In genomic region chr11:101164677-101165580, GRCm38 (mm10) we compare ENCODE assay signal across 8 mouse cellular contexts. TPM values are rescaled to one million over a fixed set of nuclear protein-coding genes. Genes with fewer than 3 reads are reported as not detected.
A peak's percentile ranks its signal among the peaks of the same experiment; 100 is the strongest.
DNase-seq lines count a peak whose midpoint lies in the region; ATAC-seq and TF ChIP-seq lines count a peak whose summit lies in the region.

No protein-coding gene starts in this region.

- H3K27ac ChIP-seq in heart, embryonic 13.5 days (replicated peaks) = no peak overlapping the region
- no peak overlapping the region for H3K27ac ChIP-seq in liver, postnatal 0 days (ENCODE audit: low read depth)

- peaks cover 72% of the 10 kb centered on the region for H3K36me3 ChIP-seq in heart, embryonic 13.5 days
- H3K36me3 ChIP-seq in G1E (replicated peaks) = peaks cover 15% of the 10 kb centered on the region
- peaks cover 16% of the 10 kb centered on the region for H3K36me3 ChIP-seq in liver, postnatal 0 days (replicated peaks; ENCODE audit: insufficient read depth, low read length)

- peak overlapping the region; percentile 70 for H3K4me2 ChIP-seq in heart, embryonic 13.5 days
- H3K4me2 ChIP-seq in liver, postnatal 0 days (ENCODE audit: low read depth, low read length) = peak overlapping the region; percentile 44

- TF ChIP-seq CTCF in G1E (IDR thresholded peaks at IDR 0.05; ENCODE audit: low read depth, low read length) = no peak
- no peak for TF ChIP-seq CTCF in liver, postnatal 0 days (IDR thresholded peaks at IDR 0.05; ENCODE audit: low read depth)

- DNase-seq in heart, adult 9 months (ENCODE audit: low spot score in 2 of 2) = no peak
- DNase-seq in G1E (ENCODE audit: low spot score) = peak; percentile 0
- DNase-seq in fat pad, adult 2 months (ENCODE audit: extremely low read depth, low read depth, low spot score) = peak; percentile 90
- no peak for DNase-seq in liver, postnatal 0 days
- DNase-seq in gastrocnemius, postnatal 25 days = no peak
- DNase-seq in ovary, postnatal 10 days (ENCODE audit: low spot score) = no peak

- ATAC-seq in heart, embryonic 13.5 days (ENCODE audit: extremely low read depth, insufficient number of reproducible peaks, low FRiP score, low TSS enrichment) = no peak
- no peak for ATAC-seq in G1E (ENCODE audit: extremely low read depth, insufficient number of reproducible peaks, low FRiP score, poor library complexity, severe bottlenecking)
- ATAC-seq in liver, postnatal 0 days = peak; percentile 30; the same call in 1 of the 2 replicates
- ATAC-seq in granulocyte monocyte progenitor cell, adult 5-6 weeks (replicated peaks; ENCODE audit: poor library complexity, severe bottlenecking) = no peak

- H3K4me1 ChIP-seq in heart, embryonic 13.5 days = peaks cover 39% of the 10 kb centered on the region
- H3K4me1 ChIP-seq in G1E (ENCODE audit: insufficient read depth, low read depth, low read length) = peaks cover 4% of the 10 kb centered on the region; the same call in 1 of the 2 replicates
- H3K4me1 ChIP-seq in liver, postnatal 0 days (ENCODE audit: insufficient read depth) = peaks cover 25% of the 10 kb centered on the region

- H3K9ac ChIP-seq in heart, embryonic 13.5 days = peak overlapping the region; percentile 70; the same call in 1 of the 2 replicates
- no peak overlapping the region for H3K9ac ChIP-seq in liver, postnatal 0 days (replicated peaks)

- TF ChIP-seq EP300 in liver, postnatal 0 days (IDR thresholded peaks at IDR 0.05; ENCODE audit: low read depth) = no peak

- peak overlapping the region; percentile 42 for H3K4me3 ChIP-seq in heart, embryonic 13.5 days
- no peak overlapping the region for H3K4me3 ChIP-seq in G1E (ENCODE audit: low read depth, low read length)
- H3K4me3 ChIP-seq in liver, postnatal 0 days (ENCODE audit: low read depth, low read length) = 0 out of 2 replicates have a peak overlapping the region, but pooled peaks have one; percentile 10

- no peaks in the 10 kb centered on the region for H3K9me3 ChIP-seq in heart, embryonic 13.5 days
- no peaks in the 10 kb centered on the region for H3K9me3 ChIP-seq in G1E (replicated peaks)
- no peaks in the 10 kb centered on the region for H3K9me3 ChIP-seq in liver, postnatal 0 days (ENCODE audit: low read length)

- WGBS in heart, embryonic 13.5 days = 33% methylated on average over 35 of the region's 35 CpGs
- 20% methylated on average over 35 of the region's 35 CpGs for WGBS in liver, postnatal 0 days (ENCODE audit: insufficient replicate concordance)

- peaks cover 77% of the 10 kb centered on the region for H3K27me3 ChIP-seq in heart, embryonic 13.5 days (replicated peaks)
- peaks cover 59% of the 10 kb centered on the region for H3K27me3 ChIP-seq in G1E (ENCODE audit: insufficient read depth, low read length)
- peaks cover 69% of the 10 kb centered on the region for H3K27me3 ChIP-seq in liver, postnatal 0 days (ENCODE audit: insufficient read depth, low read length)

RNA-seq across cellular contexts. Expression of gene Cntnap1, which starts 5.4 kb away (rescaled TPM):
- polyA plus RNA-seq in heart, embryonic 13.5 days (2015; fragmentation: Nextera tagmentation; extraction: Ambion mirVana) = 0.52 and 0.55 TPM in 2 replicates
- total RNA-seq in G1E (2014; fragmentation: Nextera tagmentation) = not detected in 2 replicates
- under 0.01 and 0.06 TPM in 2 replicates for total RNA-seq in G1E (2017)
- 0.02 and 0.08 TPM in 2 replicates for polyA plus RNA-seq in G1E (2012)
- polyA plus RNA-seq in liver, postnatal 0 days (2015; fragmentation: Nextera tagmentation; extraction: Ambion mirVana) = 1.4 and 1.5 TPM in 2 replicates
- 0.41 and 0.83 TPM in 2 replicates for total RNA-seq in granulocyte monocyte progenitor cell, adult 5-6 weeks (2014; fragmentation: Nextera tagmentation)
- 0.36 and 0.65 TPM in 2 replicates for total RNA-seq in granulocyte monocyte progenitor cell, adult 5-6 weeks (2017)
- 1 to 10 TPM in 1 of 2 experiments, under 1 TPM in 1; 0.99 to 2.2 TPM for total RNA-seq in gastrocnemius, postnatal 25 days (2021)

RNA-seq across cellular contexts. Expression of gene Plekhh3, which starts 6.2 kb away (rescaled TPM):
- 7.6 and 8.5 TPM in 2 replicates for polyA plus RNA-seq in heart, embryonic 13.5 days (2015; fragmentation: Nextera tagmentation; extraction: Ambion mirVana)
- total RNA-seq in G1E (2014; fragmentation: Nextera tagmentation) = 0.49 and 2.6 TPM in 2 replicates
- total RNA-seq in G1E (2017) = 1.5 and 1.9 TPM in 2 replicates
- polyA plus RNA-seq in G1E (2012) = 3.8 and 4.8 TPM in 2 replicates
- 1.6 and 3.4 TPM in 2 replicates for polyA plus RNA-seq in liver, postnatal 0 days (2015; fragmentation: Nextera tagmentation; extraction: Ambion mirVana)
- 1.4 TPM in 1 of 2 replicates, not detected in the other for total RNA-seq in granulocyte monocyte progenitor cell, adult 5-6 weeks (2014; fragmentation: Nextera tagmentation)
- 0.47 TPM in 1 of 2 replicates, not detected in the other for total RNA-seq in granulocyte monocyte progenitor cell, adult 5-6 weeks (2017)
- 10 to 100 TPM; 18.4 to 24.0 TPM for total RNA-seq in gastrocnemius, postnatal 25 days (2021)

RNA-seq across cellular contexts. Expression of gene Tubg2, which starts 9.2 kb away (rescaled TPM):
- 3.1 and 4.3 TPM in 2 replicates for polyA plus RNA-seq in heart, embryonic 13.5 days (2015; fragmentation: Nextera tagmentation; extraction: Ambion mirVana)
- total RNA-seq in G1E (2014; fragmentation: Nextera tagmentation) = not detected in 2 replicates
- not detected in 2 replicates for total RNA-seq in G1E (2017)
- not detected in 2 replicates for polyA plus RNA-seq in G1E (2012)
- 0.12 and 0.22 TPM in 2 replicates for polyA plus RNA-seq in liver, postnatal 0 days (2015; fragmentation: Nextera tagmentation; extraction: Ambion mirVana)
- not detected in 2 replicates for total RNA-seq in granulocyte monocyte progenitor cell, adult 5-6 weeks (2014; fragmentation: Nextera tagmentation)
- total RNA-seq in granulocyte monocyte progenitor cell, adult 5-6 weeks (2017) = not detected in 2 replicates
- 1 to 10 TPM; 2.7 to 2.8 TPM for total RNA-seq in gastrocnemius, postnatal 25 days (2021)

RNA-seq across cellular contexts. Expression of gene Ccr10, which starts 10.3 kb away (rescaled TPM):
- 0.19 and 0.33 TPM in 2 replicates for polyA plus RNA-seq in heart, embryonic 13.5 days (2015; fragmentation: Nextera tagmentation; extraction: Ambion mirVana)
- total RNA-seq in G1E (2014; fragmentation: Nextera tagmentation) = not detected in 2 replicates
- total RNA-seq in G1E (2017) = not detected in 2 replicates
- not detected in 2 replicates for polyA plus RNA-seq in G1E (2012)
- polyA plus RNA-seq in liver, postnatal 0 days (2015; fragmentation: Nextera tagmentation; extraction: Ambion mirVana) = 0.09 TPM in 2 replicates
- total RNA-seq in granulocyte monocyte progenitor cell, adult 5-6 weeks (2014; fragmentation: Nextera tagmentation) = not detected in 2 replicates
- 0.09 TPM in 1 of 2 replicates, not detected in the other for total RNA-seq in granulocyte monocyte progenitor cell, adult 5-6 weeks (2017)
- total RNA-seq in gastrocnemius, postnatal 25 days (2021) = not detected

RNA-seq across cellular contexts. Expression of gene Tubg1, which starts 45.2 kb away (rescaled TPM):
- polyA plus RNA-seq in heart, embryonic 13.5 days (2015; fragmentation: Nextera tagmentation; extraction: Ambion mirVana) = 77.2 and 83.0 TPM in 2 replicates
- total RNA-seq in G1E (2014; fragmentation: Nextera tagmentation) = 39.8 and 42.0 TPM in 2 replicates
- 46.0 and 47.5 TPM in 2 replicates for total RNA-seq in G1E (2017)
- 96.1 and 120 TPM in 2 replicates for polyA plus RNA-seq in G1E (2012)
- 19.0 and 20.8 TPM in 2 replicates for polyA plus RNA-seq in liver, postnatal 0 days (2015; fragmentation: Nextera tagmentation; extraction: Ambion mirVana)
- total RNA-seq in granulocyte monocyte progenitor cell, adult 5-6 weeks (2014; fragmentation: Nextera tagmentation) = 27.6 and 53.4 TPM in 2 replicates
- total RNA-seq in granulocyte monocyte progenitor cell, adult 5-6 weeks (2017) = 25.8 and 43.7 TPM in 2 replicates
- total RNA-seq in gastrocnemius, postnatal 25 days (2021) = 10 to 100 TPM; 22.8 to 23.4 TPM

Comparison
In these comparisons a context has a peak if more than half of its experiments do, and no peak if none do; other contexts are left out.
1. DNase-seq: peak in G1E (single experiment) and fat pad, adult 2 months (single experiment); none in heart, adult 9 months (0 of 2), liver, postnatal 0 days (single experiment), gastrocnemius, postnatal 25 days (single experiment) and ovary, postnatal 10 days (single experiment).
2. RNA of gene Plekhh3, which starts 6.2 kb away (total RNA-seq): 18.4 to 24.0 TPM in gastrocnemius, postnatal 25 days; 0.49 to 2.6 TPM in G1E and 0.47 to 1.4 TPM in granulocyte monocyte progenitor cell, adult 5-6 weeks; every median in the first group is over 4 times any median in the second.